Mouse (Mus musculus) olfactory bulb, adult 2 months (tissue): ENCODE data around the gene Glrx5.
A peak's percentile ranks its signal among the peaks of the same experiment; 100 is the strongest.

Source experiments
- CTCF ChIP-seq: fragments of 200-500 bp; IDR thresholded peaks from 2 replicates; pipeline ENCODE4 v1.5.1; 2012; ENCODE audit warnings: low read depth, mild to moderate bottlenecking, low read length, moderate library complexity; ENCODE audit not compliant: insufficient read depth
- POLR2A ChIP-seq: fragments of 200-500 bp; IDR thresholded peaks from 2 replicates; pipeline ENCODE4 v1.6.1; 2012; ENCODE audit warnings: mild to moderate bottlenecking, low read depth, low read length, moderate library complexity; ENCODE audit not compliant: insufficient read depth

GRCm38 (mm10) chr12:105027323-105027991 is 5.0 kb upstream of the Glrx5 start:
- TF ChIP-seq CTCF = peak; percentile 69; the same call in 1 of the 2 replicates
- TF ChIP-seq POLR2A = no peak
